Mouse (Mus musculus) heart, postnatal 10 days (tissue): ENCODE results near the gene Ehbp1l1. TPM values are rescaled to one million over a fixed set of nuclear protein-coding genes. Genes with fewer than 3 reads are reported as not detected.

Experiments used
- DNase-seq, 2 experiments: peaks; one replicate each; pipeline ENCODE4 v3.0.0; 2021
- intact Hi-C: fragments of 180-260 bp; cut with DNase I; formaldehyde crosslinking; loops from one replicate; pipeline ENCODE4 v1.15.1; 2025
- total RNA-seq, 2 experiments: library from RNA; stranded (reverse); gene quantifications; 2 replicates each; pipeline ENCODE4 v1.2.3; 2021

Gene Ehbp1l1
- total RNA-seq = 100 to 1,000 TPM; 154 to 161 TPM

- intact Hi-C loops = loop anchor here (1.0 to 5.0 kb wide), 2 partner anchors 12 to 79 kb away; no protein-coding TSS in a partner anchor
- DNase-seq = peak; percentile 85
Measured at GRCm38 (mm10) chr19:5725767-5726515, at the start of gene Ehbp1l1. TSS of gene Ehbp1l1 (minus strand) at chr19:5726317.

GRCm38 (mm10) chr19:5770925-5771860 lies 45.1 kb upstream of the Ehbp1l1 start, which contains the start of gene Scyl1:
TSS of gene Scyl1 (minus strand) at chr19:5771419.
- intact Hi-C loops = loop anchor here (2.0 to 5.0 kb wide), 2 partner anchors 42 to 79 kb away; partner anchors contain the start of gene Fam89b
- peak; percentile 97 to 98 for DNase-seq

GRCm38 (mm10) chr19:5770311-5770710 lies 44.2 kb upstream of the Ehbp1l1 start:
- intact Hi-C loops = loop anchor here (2.0 to 5.0 kb wide), 2 partner anchors 42 to 78 kb away; partner anchors contain the start of gene Fam89b
- no peak for DNase-seq

GRCm38 (mm10) chr19:5767271-5767670 lies 41.2 kb upstream of the Ehbp1l1 start:
- DNase-seq = no peak
- intact Hi-C loops = no loop called here

- intact Hi-C loops = no loop called here
- DNase-seq = no peak
Measured at GRCm38 (mm10) chr19:5763163-5763562, 37.0 kb upstream of the Ehbp1l1 start.

- intact Hi-C loops = no loop called here
- no peak for DNase-seq
Measured at GRCm38 (mm10) chr19:5758878-5759403, 32.8 kb upstream of the Ehbp1l1 start.

GRCm38 (mm10) chr19:5756991-5757636 lies 31.0 kb upstream of the Ehbp1l1 start:
- DNase-seq = no peak
- intact Hi-C loops = no loop called here

- intact Hi-C loops = no loop called here
- DNase-seq = no peak
Measured at GRCm38 (mm10) chr19:5756321-5756985, 30.3 kb upstream of the Ehbp1l1 start.

GRCm38 (mm10) chr19:5751742-5752141 lies 25.6 kb upstream of the Ehbp1l1 start:
- DNase-seq = peak in 1 of 2 experiments; percentile 53
- intact Hi-C loops = no loop called here

GRCm38 (mm10) chr19:5750951-5751350 lies 24.8 kb upstream of the Ehbp1l1 start:
- no peak for DNase-seq
- intact Hi-C loops = no loop called here

GRCm38 (mm10) chr19:5749476-5749875 lies 23.4 kb upstream of the Ehbp1l1 start:
- DNase-seq = no peak
- intact Hi-C loops = no loop called here

- no peak for DNase-seq
- intact Hi-C loops = no loop called here
Measured at GRCm38 (mm10) chr19:5746907-5747363, 20.8 kb upstream of the Ehbp1l1 start.

GRCm38 (mm10) chr19:5745756-5746710 lies 19.9 kb upstream of the Ehbp1l1 start:
- DNase-seq = no peak
- intact Hi-C loops = no loop called here

GRCm38 (mm10) chr19:5743576-5743975 lies 17.5 kb upstream of the Ehbp1l1 start:
- intact Hi-C loops = no loop called here
- DNase-seq = peak in 1 of 2 experiments; percentile 37

GRCm38 (mm10) chr19:5742241-5742641 lies 16.1 kb upstream of the Ehbp1l1 start:
- no peak for DNase-seq
- intact Hi-C loops = no loop called here

- peak; percentile 91 to 92 for DNase-seq
- intact Hi-C loops = no loop called here
Measured at GRCm38 (mm10) chr19:5741641-5742240, 15.6 kb upstream of the Ehbp1l1 start.

- peak; percentile 87 to 90 for DNase-seq
- intact Hi-C loops = no loop called here
Measured at GRCm38 (mm10) chr19:5740320-5741317, 14.5 kb upstream of the Ehbp1l1 start, which contains the start of gene Ltbp3. TSS of gene Ltbp3 (plus strand) at chr19:5740904.
